25 mouse cellular contexts compared by ENCODE assay signal in genomic region chr7:71391333-71391732, GRCm38 (mm10). TPM values are rescaled to one million over a fixed set of nuclear protein-coding genes. Genes with fewer than 3 reads are reported as not detected.
DNase-seq lines count a peak whose midpoint lies in the region; ATAC-seq and TF ChIP-seq lines count a peak whose summit lies in the region.
"Had no signal": no experiment of that assay in that cellular context is flagged by ENCODE, and none has a peak within 500 bp of the region (broad histone marks: within the 10 kb centered on the region; RNA-seq: fewer than 3 reads in every experiment).

No protein-coding gene starts in this region.

- no peak for ATAC-seq in heart, embryonic 13.5 days (ENCODE audit: extremely low read depth, insufficient number of reproducible peaks, low FRiP score, low TSS enrichment)
- ATAC-seq in lung, embryonic 14.5 days (ENCODE audit: insufficient read depth): peak; percentile 82
- no peak for ATAC-seq in stomach, embryonic 16.5 days (ENCODE audit: insufficient read depth, low FRiP score)
- ATAC-seq: activated CD4-positive, CD25-positive, alpha-beta regulatory T cell, adult 4 months; hindbrain, postnatal 0 days had no signal

- intact Hi-C loops in heart, postnatal 10 days (cut with DNase I): no loop called here

- TF ChIP-seq CTCF in lung, embryonic 14.5 days (IDR thresholded peaks at IDR 0.05; ENCODE audit: low read depth): peak; percentile 52; the same call in 1 of the 2 replicates

- H3K36me3 ChIP-seq in heart, embryonic 13.5 days: no peaks in the 10 kb centered on the region
- H3K36me3 ChIP-seq in lung, embryonic 14.5 days (ENCODE audit: insufficient read depth): no peaks in the 10 kb centered on the region
- no peaks in the 10 kb centered on the region for H3K36me3 ChIP-seq in stomach, embryonic 16.5 days (ENCODE audit: control insufficient read depth, insufficient read depth, low read length)
- H3K36me3 ChIP-seq: embryonic facial prominence, embryonic 13.5 days; midbrain, embryonic 12.5 days had no signal

- 0 out of 2 replicates have a peak overlapping the region, but pooled peaks have one; percentile 29 for H3K27ac ChIP-seq in heart, embryonic 13.5 days (replicated peaks)
- H3K27ac ChIP-seq in lung, embryonic 14.5 days (ENCODE audit: low read depth): peak overlapping the region; percentile 86
- H3K27ac ChIP-seq in stomach, embryonic 16.5 days (ENCODE audit: low read length): peak overlapping the region; percentile 14; the same call in 1 of the 2 replicates
- H3K27ac ChIP-seq: embryonic facial prominence, embryonic 13.5 days; hindbrain, postnatal 0 days; layer of hippocampus, adult 2 months; macrophage; midbrain, embryonic 12.5 days had no signal

- no peak for DNase-seq in heart, postnatal 10 days
- DNase-seq in lung, embryonic 14.5 days: peak; percentile 94
- DNase-seq in lung, postnatal 4 days: no peak
- peak; percentile 29 for DNase-seq in brain, adult 2 months (ENCODE audit: low read depth, low spot score)
- DNase-seq in frontal cortex, postnatal 25 days (ENCODE audit: low spot score in 2 of 2): no peak
- DNase-seq: adrenal gland, postnatal 25 days; B cell, adult 2 months; cerebellum, adult 9-11 months; gastrocnemius, postnatal 14 days; heart, postnatal 4 days; left cerebral cortex, postnatal 4 days; right cerebral cortex, postnatal 14 days; thymus, postnatal 4 days had no signal

- peaks cover 7% of the 10 kb centered on the region for H3K4me1 ChIP-seq in heart, embryonic 13.5 days
- H3K4me1 ChIP-seq in lung, embryonic 14.5 days (ENCODE audit: insufficient read depth): peaks cover 30% of the 10 kb centered on the region
- no peaks in the 10 kb centered on the region for H3K4me1 ChIP-seq in stomach, embryonic 16.5 days (ENCODE audit: control insufficient read depth, insufficient read depth, low read length)
- H3K4me1 ChIP-seq: embryonic facial prominence, embryonic 13.5 days; midbrain, embryonic 12.5 days had no signal

- no peak overlapping the region for H3K4me3 ChIP-seq in heart, embryonic 13.5 days
- H3K4me3 ChIP-seq in lung, embryonic 14.5 days (ENCODE audit: low read depth, low read length): no peak overlapping the region
- H3K4me3 ChIP-seq in stomach, embryonic 16.5 days (replicated peaks; ENCODE audit: low read length): no peak overlapping the region
- H3K4me3 ChIP-seq: embryonic facial prominence, embryonic 13.5 days; layer of hippocampus, adult 2 months; midbrain, embryonic 12.5 days had no signal

- no peaks in the 10 kb centered on the region for H3K9me3 ChIP-seq in heart, embryonic 13.5 days
- no peaks in the 10 kb centered on the region for H3K9me3 ChIP-seq in lung, embryonic 14.5 days (ENCODE audit: low read depth, low read length)
- no peaks in the 10 kb centered on the region for H3K9me3 ChIP-seq in stomach, embryonic 16.5 days (replicated peaks; ENCODE audit: control insufficient read depth, low read length)
- H3K9me3 ChIP-seq: embryonic facial prominence, embryonic 13.5 days; midbrain, embryonic 12.5 days had no signal

- no peak overlapping the region for H3K9ac ChIP-seq in heart, embryonic 13.5 days
- H3K9ac ChIP-seq in lung, embryonic 14.5 days: no peak overlapping the region
- no peak overlapping the region for H3K9ac ChIP-seq in stomach, embryonic 16.5 days (ENCODE audit: low read length)
- H3K9ac ChIP-seq: embryonic facial prominence, embryonic 13.5 days; midbrain, embryonic 12.5 days had no signal

- WGBS in heart, embryonic 13.5 days: 63% methylated on average over 5 of the region's 5 CpGs
- 32% methylated on average over 5 of the region's 5 CpGs for WGBS in lung, embryonic 14.5 days
- WGBS in stomach, embryonic 16.5 days: 53% methylated on average over 5 of the region's 5 CpGs

- H3K27me3 ChIP-seq in heart, embryonic 13.5 days (replicated peaks): no peaks in the 10 kb centered on the region
- no peaks in the 10 kb centered on the region for H3K27me3 ChIP-seq in lung, embryonic 14.5 days (ENCODE audit: insufficient read depth, low read length)
- H3K27me3 ChIP-seq in stomach, embryonic 16.5 days (ENCODE audit: control insufficient read depth, insufficient read depth, low read length): no peaks in the 10 kb centered on the region
- H3K27me3 ChIP-seq: embryonic facial prominence, embryonic 13.5 days had no signal

- no peak overlapping the region for H3K4me2 ChIP-seq in heart, embryonic 13.5 days
- H3K4me2 ChIP-seq in lung, embryonic 14.5 days: peak overlapping the region; percentile 11; the same call in 1 of the 2 replicates
- no peak overlapping the region for H3K4me2 ChIP-seq in stomach, embryonic 16.5 days (ENCODE audit: low read depth, low read length)
- H3K4me2 ChIP-seq: embryonic facial prominence, embryonic 13.5 days; heart, embryonic 11.5 days; midbrain, embryonic 12.5 days had no signal

RNA-seq across cellular contexts. Expression of gene Gm10295, which starts 40.0 kb away (rescaled TPM):
- not detected in 2 replicates for polyA plus RNA-seq in heart, embryonic 13.5 days (2015; fragmentation: Nextera tagmentation; extraction: Ambion mirVana)
- total RNA-seq in heart, postnatal 10 days (2021): not detected
- polyA plus RNA-seq in lung, embryonic 14.5 days (2014; fragmentation: Nextera tagmentation; extraction: Ambion mirVana): not detected in 2 replicates
- not detected in 2 replicates for polyA plus RNA-seq in stomach, embryonic 16.5 days (2015; fragmentation: Nextera tagmentation; extraction: Ambion mirVana)
- total RNA-seq: adrenal gland, postnatal 25 days; gastrocnemius, postnatal 14 days; heart, postnatal 4 days; hindbrain, postnatal 0 days; layer of hippocampus, adult 2 months; left cerebral cortex, postnatal 4 days; liver, adult 2 months had no signal
- polyA plus RNA-seq: activated CD4-positive, CD25-positive, alpha-beta regulatory T cell, adult 4 months; embryonic facial prominence, embryonic 13.5 days; heart, embryonic 11.5 days; hindbrain, postnatal 0 days; liver, adult 2 months; macrophage; midbrain, embryonic 12.5 days; neural tube, embryonic 14.5 days; spleen, adult 2 months had no signal

Comparison
In these comparisons a context has a peak if more than half of its experiments do, and no peak if none do; other contexts are left out.
1. DNase-seq: peak in lung, embryonic 14.5 days (single experiment) and brain, adult 2 months (single experiment); none in heart, postnatal 10 days (0 of 2), lung, postnatal 4 days (0 of 2) and frontal cortex, postnatal 25 days (0 of 2).
2. H3K27ac ChIP-seq: peak in every context shown above with its lines; median percentile 86 in lung, embryonic 14.5 days; 29 in heart, embryonic 13.5 days; 14 in stomach, embryonic 16.5 days.